Mouse (Mus musculus): ENCODE results near the gene Mmrn2. TPM values are rescaled to one million over a fixed set of nuclear protein-coding genes. Genes with fewer than 3 reads are reported as not detected.

The Mmrn2 gene
- under 1 TPM in 1 of 3 experiments, not detected in 2; 0.11 TPM for polyA plus RNA-seq (2017; shearing (Covaris generic))

GRCm38 (mm10) chr14:34375415-34375904, at the start of gene Mmrn2:
Gene Mmrn2, plus strand, starts transcription at chr14:34375465.
- no peak for ATAC-seq

- no peak for ATAC-seq
These were observed 48.7 kb upstream of the Mmrn2 start for GRCm38 (mm10) chr14:34326606-34327005.

- ATAC-seq: no peak
These were observed 47.6 kb upstream of the Mmrn2 start for GRCm38 (mm10) chr14:34327618-34328017.

GRCm38 (mm10) chr14:34330657-34331158, 44.6 kb upstream of the Mmrn2 start:
- ATAC-seq: no peak

- no peak for ATAC-seq
These were observed 43.4 kb upstream of the Mmrn2 start for GRCm38 (mm10) chr14:34331886-34332285.

- no peak for ATAC-seq
These were observed 42.8 kb upstream of the Mmrn2 start for GRCm38 (mm10) chr14:34332476-34332875.

- no peak for ATAC-seq
These were observed 35.8 kb upstream of the Mmrn2 start for GRCm38 (mm10) chr14:34339446-34339845.

- no peak for ATAC-seq
These were observed 33.3 kb upstream of the Mmrn2 start for GRCm38 (mm10) chr14:34341993-34342392.

GRCm38 (mm10) chr14:34343078-34343477, 32.2 kb upstream of the Mmrn2 start:
- ATAC-seq: no peak

- ATAC-seq: no peak
These were observed 30.9 kb upstream of the Mmrn2 start for GRCm38 (mm10) chr14:34344361-34344760.

GRCm38 (mm10) chr14:34345771-34346566, 29.3 kb upstream of the Mmrn2 start:
- ATAC-seq: no peak

GRCm38 (mm10) chr14:34347084-34347483, 28.2 kb upstream of the Mmrn2 start:
- no peak for ATAC-seq

- ATAC-seq: no peak
These were observed 27.0 kb upstream of the Mmrn2 start for GRCm38 (mm10) chr14:34348301-34348700.

GRCm38 (mm10) chr14:34349007-34349406, 26.3 kb upstream of the Mmrn2 start:
- ATAC-seq: no peak

GRCm38 (mm10) chr14:34351660-34352059, 23.6 kb upstream of the Mmrn2 start:
- ATAC-seq: no peak

GRCm38 (mm10) chr14:34352523-34352922, 22.7 kb upstream of the Mmrn2 start:
- ATAC-seq: no peak

GRCm38 (mm10) chr14:34353326-34353725, 21.9 kb upstream of the Mmrn2 start:
- no peak for ATAC-seq

- ATAC-seq: no peak
These were observed 20.8 kb upstream of the Mmrn2 start for GRCm38 (mm10) chr14:34354456-34354855.

- no peak for ATAC-seq
These were observed 20.0 kb upstream of the Mmrn2 start, which contains the start of gene Fam25c for GRCm38 (mm10) chr14:34355301-34355700. Gene Fam25c, minus strand, starts transcription at chr14:34355433.

GRCm38 (mm10) chr14:34357671-34358455, 17.4 kb upstream of the Mmrn2 start:
- ATAC-seq: no peak

GRCm38 (mm10) chr14:34359676-34360244, 15.5 kb upstream of the Mmrn2 start:
- no peak for ATAC-seq

GRCm38 (mm10) chr14:34360251-34360650, 15.0 kb upstream of the Mmrn2 start:
- ATAC-seq: no peak

GRCm38 (mm10) chr14:34362135-34362534, 13.1 kb upstream of the Mmrn2 start:
- ATAC-seq: no peak
